Mouse (Mus musculus): Measurements from ENCODE around the gene Alox12e.

GRCm38 (mm10) chr11:70283666-70284065, 38.8 kb downstream of the Alox12e start:
- no peak for TF ChIP-seq CTCF (conservative IDR thresholded peaks at IDR 0.05; ENCODE audit: low read length)
- no peak for TF ChIP-seq NANOG (IDR thresholded peaks at IDR 0.05; ENCODE audit: borderline replicate concordance, low read length)
- TF ChIP-seq POU5F1 (IDR thresholded peaks at IDR 0.05; ENCODE audit: borderline replicate concordance, low read length): no peak

All from E14TG2a.4 (cell line).